Mouse (Mus musculus) leukemia stem cell, adult 10-12 weeks (primary cell): ENCODE data around the gene Olfr1325. TPM values are rescaled to one million over a fixed set of nuclear protein-coding genes. Genes with fewer than 3 reads are reported as not detected.

Source experiments
- polyA plus RNA-seq: library from polyadenylated mRNA; stranded (reverse); fragments of >175 nt; gene quantifications from 2 replicates; pipeline ENCODE4 v1.2.3, GENCODE M21; 2012; ENCODE audit warnings: low replicate concordance

Olfr1325 gene
- polyA plus RNA-seq = not detected in 2 replicates

DNA sequence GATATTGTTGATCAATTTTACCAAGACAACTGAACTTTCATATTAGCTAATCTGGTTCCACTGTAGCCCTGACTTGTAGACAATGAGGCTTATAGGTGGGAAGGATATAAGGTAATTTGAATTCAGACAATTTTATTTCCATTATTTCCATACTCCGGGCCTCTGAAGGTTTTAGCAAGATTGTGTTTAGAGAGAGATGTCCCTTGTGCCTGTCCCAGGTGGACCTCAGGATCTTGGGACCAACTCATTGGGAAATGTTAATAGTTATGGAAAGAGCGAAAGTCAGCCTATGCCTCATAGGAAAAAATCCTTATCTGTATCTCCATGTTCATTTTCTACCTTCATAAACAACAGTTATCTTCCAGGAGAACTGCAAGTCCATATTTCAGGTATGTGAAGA is at the start of gene Olfr1325:
Gene Olfr1325 (plus strand): TSS at position 301 of the 400 bp plus-strand sequence.

DNA sequence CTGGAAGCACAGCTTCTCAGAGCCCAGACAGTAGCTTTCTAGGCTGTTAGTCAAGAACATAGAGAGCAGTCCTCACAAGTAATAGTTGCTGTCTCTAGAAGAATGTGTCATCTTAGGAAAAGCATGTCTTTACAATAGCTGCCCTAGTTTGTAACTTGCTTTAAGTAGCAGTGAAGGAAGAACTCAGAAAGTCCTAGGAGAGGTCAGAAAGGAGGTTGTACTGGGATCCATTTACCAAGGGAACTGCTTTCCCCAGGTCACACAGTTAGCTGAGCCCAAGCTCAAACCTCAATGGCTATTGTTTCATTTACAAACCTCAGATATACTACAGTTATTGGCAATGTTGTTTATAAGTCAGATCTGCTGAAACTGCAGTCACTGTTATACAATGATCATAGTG is 17.7 kb upstream of the Olfr1325 start, which contains the start of gene Olfr1326-ps1:
Gene Olfr1326-ps1 (minus strand): TSS at position 101 of the 400 bp plus-strand sequence.

DNA sequence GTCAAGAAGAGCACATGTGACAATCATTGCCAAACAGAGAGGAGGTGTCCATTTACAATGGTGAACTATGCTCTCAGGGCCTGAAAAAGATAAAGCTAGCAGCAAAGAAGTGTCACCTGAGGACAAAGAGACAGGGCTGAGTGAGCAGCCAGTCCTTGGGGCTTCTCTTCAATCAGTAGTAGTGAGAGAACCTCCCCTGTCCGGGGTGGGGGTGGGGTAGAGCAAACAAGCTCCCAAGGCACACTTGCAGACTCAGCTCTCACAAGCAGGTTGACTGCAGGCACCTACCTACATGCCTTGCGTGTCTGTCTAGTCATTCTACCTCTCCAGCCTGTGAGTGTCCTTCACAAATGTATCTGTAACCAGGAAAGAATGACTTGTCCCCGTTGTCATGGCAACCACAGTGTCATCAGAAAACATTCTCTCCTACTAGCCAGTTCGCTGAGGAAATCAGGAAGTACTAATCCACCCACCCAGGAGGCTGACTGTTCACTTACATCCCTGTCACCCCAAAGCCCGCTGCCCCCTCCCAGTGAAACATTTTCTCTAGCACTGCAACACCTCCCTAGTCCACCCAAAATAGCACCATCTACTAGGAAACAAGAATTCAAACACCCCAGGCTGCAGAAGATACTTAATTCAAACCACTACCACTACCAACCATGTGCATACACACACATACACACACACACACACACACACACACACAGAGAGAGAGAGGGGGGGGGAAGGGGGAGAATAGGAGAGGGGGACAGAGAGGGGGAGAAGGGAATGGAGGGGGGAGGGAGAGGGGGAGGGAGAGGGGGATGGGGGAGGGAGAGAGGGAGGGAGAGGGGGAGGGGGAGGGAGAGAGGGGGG is 53.2 kb downstream of the Olfr1325 start, which contains the start of gene Gm5640:
Gene Gm5640 (minus strand): TSS at position 170 of the 858 bp plus-strand sequence.

Other genes with a start within 250 kb of the Olfr1325 start
- 5.2 and 5.7 TPM in 2 replicates for gene Lage3, start 239.1 kb upstream of the Olfr1325 start, polyA plus RNA-seq
- 12.5 and 13.6 TPM in 2 replicates for gene Ubl4a, start 219.5 kb upstream of the Olfr1325 start, polyA plus RNA-seq
- gene Slc10a3, start 219.3 kb upstream of the Olfr1325 start, polyA plus RNA-seq = 1.8 and 3.0 TPM in 2 replicates
- 3.6 and 6.3 TPM in 2 replicates for gene Fam3a, start 199.4 kb upstream of the Olfr1325 start, polyA plus RNA-seq
- 8.5 and 10.8 TPM in 2 replicates for gene Ikbkg, start 199.4 kb upstream of the Olfr1325 start, polyA plus RNA-seq
- gene G6pdx, start 163.5 kb upstream of the Olfr1325 start, polyA plus RNA-seq = 6.0 and 14.2 TPM in 2 replicates
- gene Gm6880, start 111.3 kb upstream of the Olfr1325 start, polyA plus RNA-seq = not detected in 2 replicates
- not detected in 2 replicates for gene Olfr1326-ps1, start 17.8 kb upstream of the Olfr1325 start, polyA plus RNA-seq
- not detected in 2 replicates for gene Gm5640, start 53.0 kb downstream of the Olfr1325 start, polyA plus RNA-seq
- not detected in 2 replicates for gene Gm6890, start 148.2 kb downstream of the Olfr1325 start, polyA plus RNA-seq
- not detected in 2 replicates for gene Gm5936, start 244.5 kb downstream of the Olfr1325 start, polyA plus RNA-seq